Mouse (Mus musculus): ENCODE results near the gene Psmb9.
"Not testable (repeated sequence)": the region's sequence is repeated elsewhere in the genome, so short reads cannot be mapped to it uniquely, and the experiment has no call there.

Gene Psmb9

GRCm38 (mm10) chr17:34179913-34180859, 7.4 kb downstream of the Psmb9 start:
- no peak for DNase-seq

GRCm38 (mm10) chr17:34179019-34179418, 8.5 kb downstream of the Psmb9 start:
- no peak for DNase-seq

GRCm38 (mm10) chr17:34177179-34177578, 10.4 kb downstream of the Psmb9 start:
- DNase-seq = no peak

GRCm38 (mm10) chr17:34174075-34174474, 13.5 kb downstream of the Psmb9 start:
- no peak for DNase-seq

GRCm38 (mm10) chr17:34172528-34172927, 15.0 kb downstream of the Psmb9 start:
- no peak for DNase-seq

- DNase-seq = peak; percentile 68 to 87
Measured at GRCm38 (mm10) chr17:34170877-34171498, 16.6 kb downstream of the Psmb9 start.

GRCm38 (mm10) chr17:34170487-34170876, 17.1 kb downstream of the Psmb9 start:
- DNase-seq = no peak

GRCm38 (mm10) chr17:34169279-34169678, 18.3 kb downstream of the Psmb9 start:
- peak in 1 of 2 experiments; percentile 56 for DNase-seq

- DNase-seq = peak in 1 of 2 experiments; percentile 28
Measured at GRCm38 (mm10) chr17:34165033-34165730, 22.4 kb downstream of the Psmb9 start.

- peak; percentile 35 to 38 for DNase-seq
Measured at GRCm38 (mm10) chr17:34164202-34164895, 23.2 kb downstream of the Psmb9 start.

GRCm38 (mm10) chr17:34155534-34155933, 32.0 kb downstream of the Psmb9 start:
- no peak for DNase-seq

GRCm38 (mm10) chr17:34152923-34153322, 34.6 kb downstream of the Psmb9 start, which contains the start of gene H2-DMb1:
Gene H2-DMb1, plus strand, starts transcription at chr17:34153072.
- peak in 1 of 2 experiments; percentile 75 for DNase-seq

- no peak for DNase-seq
Measured at GRCm38 (mm10) chr17:34144960-34145371, 42.6 kb downstream of the Psmb9 start.

- DNase-seq = not testable (repeated sequence)
Measured at GRCm38 (mm10) chr17:34144221-34144620, 43.3 kb downstream of the Psmb9 start.

- DNase-seq = no peak
Measured at GRCm38 (mm10) chr17:34143461-34143860, 44.1 kb downstream of the Psmb9 start.

- peak; percentile 83 to 88 for DNase-seq
Measured at GRCm38 (mm10) chr17:34143033-34143432, 44.5 kb downstream of the Psmb9 start, which contains the start of gene H2-DMb2. Gene H2-DMb2, plus strand, starts transcription at chr17:34143307.

- no peak for DNase-seq
Measured at GRCm38 (mm10) chr17:34142456-34143010, 45.0 kb downstream of the Psmb9 start.

- DNase-seq = no peak
Measured at GRCm38 (mm10) chr17:34141448-34141847, 46.1 kb downstream of the Psmb9 start.

- no peak for DNase-seq
Measured at GRCm38 (mm10) chr17:34140240-34140639, 47.3 kb downstream of the Psmb9 start.

GRCm38 (mm10) chr17:34139416-34139815, 48.1 kb downstream of the Psmb9 start:
- DNase-seq = peak; percentile 58 to 71

- no peak for DNase-seq
Measured at GRCm38 (mm10) chr17:34138655-34139054, 48.9 kb downstream of the Psmb9 start.

- DNase-seq = no peak
Measured at GRCm38 (mm10) chr17:34137601-34138000, 50.0 kb downstream of the Psmb9 start.
